Mouse (Mus musculus): Measurements from ENCODE around the gene Akirin2.
A peak's percentile ranks its signal among the peaks of the same experiment; 100 is the strongest.

Akirin2 gene

GRCm38 (mm10) chr4:34584871-34585607 lies 34.3 kb downstream of the Akirin2 start:
- DNase-seq (ENCODE audit: low spot score in 2 of 2) = no peak

GRCm38 (mm10) chr4:34603123-34603522 lies 52.4 kb downstream of the Akirin2 start:
- DNase-seq (ENCODE audit: low spot score in 2 of 2) = no peak

GRCm38 (mm10) chr4:34606658-34607057 lies 55.9 kb downstream of the Akirin2 start:
- no peak for DNase-seq (ENCODE audit: low spot score in 2 of 2)

- DNase-seq (ENCODE audit: low spot score in 2 of 2) = peak in 1 of 2 experiments; percentile 4
These were observed 62.9 kb downstream of the Akirin2 start for GRCm38 (mm10) chr4:34613571-34614145.

GRCm38 (mm10) chr4:34614630-34615094 lies 63.9 kb downstream of the Akirin2 start, which contains the start of the genes Orc3 and Rars2:
Orc3 (minus strand) TSS chr4:34614944.
Rars2 (plus strand) TSS chr4:34614957.
- peak; percentile 93 to 94 for DNase-seq (ENCODE audit: low spot score in 2 of 2)

- peak; percentile 35 to 46 for DNase-seq (ENCODE audit: low spot score in 2 of 2)
These were observed 64.6 kb downstream of the Akirin2 start for GRCm38 (mm10) chr4:34615303-34615702.

- no peak for DNase-seq (ENCODE audit: low spot score in 2 of 2)
These were observed 65.4 kb downstream of the Akirin2 start for GRCm38 (mm10) chr4:34616146-34616545.
